Mouse (Mus musculus) cerebellum, postnatal 10 days (tissue): ENCODE data around the gene Gm6993.

Experiments
- DNase-seq, 2 experiments: peaks; one replicate each; pipeline ENCODE4 v3.0.0; 2021; ENCODE audit warnings: mixed read lengths in 2 of 2

The Gm6993 gene

GRCm38 (mm10) chr12:31240470-31240869, at the start of gene Gm6993:
Gene Gm6993, plus strand, starts transcription at chr12:31240770.
- peak in 1 of 2 experiments; percentile 31 for DNase-seq

- DNase-seq, result peak in 1 of 2 experiments; percentile 29
Measured at GRCm38 (mm10) chr12:31191329-31191954, 49.1 kb upstream of the Gm6993 start.

GRCm38 (mm10) chr12:31202509-31202908, 38.1 kb upstream of the Gm6993 start:
- DNase-seq, result no peak

GRCm38 (mm10) chr12:31203746-31204455, 36.7 kb upstream of the Gm6993 start:
- DNase-seq, result no peak

- no peak for DNase-seq
Measured at GRCm38 (mm10) chr12:31204898-31205297, 35.7 kb upstream of the Gm6993 start.

- DNase-seq, result no peak
Measured at GRCm38 (mm10) chr12:31205983-31206633, 34.5 kb upstream of the Gm6993 start.

- peak in 1 of 2 experiments; percentile 29 for DNase-seq
Measured at GRCm38 (mm10) chr12:31208766-31209165, 31.8 kb upstream of the Gm6993 start.

- DNase-seq, result no peak
Measured at GRCm38 (mm10) chr12:31209377-31209805, 31.2 kb upstream of the Gm6993 start.

GRCm38 (mm10) chr12:31213556-31213955, 27.0 kb upstream of the Gm6993 start:
- DNase-seq, result peak; percentile 85 to 90

GRCm38 (mm10) chr12:31215003-31215402, 25.6 kb upstream of the Gm6993 start:
- no peak for DNase-seq

- no peak for DNase-seq
Measured at GRCm38 (mm10) chr12:31217232-31217631, 23.3 kb upstream of the Gm6993 start.

GRCm38 (mm10) chr12:31218774-31219173, 21.8 kb upstream of the Gm6993 start:
- no peak for DNase-seq

GRCm38 (mm10) chr12:31221522-31221921, 19.0 kb upstream of the Gm6993 start:
- no peak for DNase-seq

- DNase-seq, result no peak
Measured at GRCm38 (mm10) chr12:31222282-31222681, 18.3 kb upstream of the Gm6993 start.

- no peak for DNase-seq
Measured at GRCm38 (mm10) chr12:31222741-31223140, 17.8 kb upstream of the Gm6993 start.

DNA sequence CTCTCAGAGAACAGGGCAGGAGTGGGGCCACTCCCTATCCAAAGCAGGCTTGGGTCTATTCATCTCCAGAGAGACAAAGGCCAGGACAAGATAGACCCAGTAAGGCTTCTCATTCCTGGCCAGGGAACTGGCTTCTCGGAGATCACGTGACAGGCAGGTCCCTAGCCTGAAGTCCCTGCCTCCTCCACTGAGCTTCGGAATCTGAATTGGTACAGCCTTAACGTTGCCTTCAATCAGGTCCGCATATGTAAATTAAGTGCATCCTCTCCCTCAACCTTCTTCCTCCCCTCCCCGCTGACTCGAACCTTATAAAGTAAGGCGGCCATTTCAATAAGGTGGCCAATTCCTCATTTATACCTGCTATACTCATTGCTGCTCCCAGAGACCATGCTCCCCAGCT, 15.1 kb upstream of the Gm6993 start:
- DNase-seq, result no peak

GRCm38 (mm10) chr12:31227167-31227566, 13.4 kb upstream of the Gm6993 start:
- DNase-seq, result no peak

DNA sequence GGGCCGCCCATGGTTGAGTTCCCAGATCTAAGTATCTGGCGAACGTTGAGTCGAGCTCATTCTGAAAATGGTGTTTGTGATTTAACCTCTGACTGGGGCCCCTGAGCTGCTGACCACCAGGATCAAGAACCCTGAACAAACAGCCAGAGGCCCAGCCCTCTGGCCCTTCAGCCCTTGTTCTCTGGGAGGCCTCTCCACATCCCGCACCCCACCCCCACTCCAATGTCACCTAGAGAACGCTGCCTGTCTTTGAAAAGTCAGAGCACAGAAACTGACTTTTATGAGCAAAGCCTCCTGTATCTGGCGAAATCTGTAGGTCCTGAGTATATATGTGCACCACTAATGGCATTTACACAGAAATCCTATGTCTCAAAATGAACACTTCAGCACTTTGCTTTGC, 11.7 kb upstream of the Gm6993 start:
- DNase-seq, result no peak

DNA sequence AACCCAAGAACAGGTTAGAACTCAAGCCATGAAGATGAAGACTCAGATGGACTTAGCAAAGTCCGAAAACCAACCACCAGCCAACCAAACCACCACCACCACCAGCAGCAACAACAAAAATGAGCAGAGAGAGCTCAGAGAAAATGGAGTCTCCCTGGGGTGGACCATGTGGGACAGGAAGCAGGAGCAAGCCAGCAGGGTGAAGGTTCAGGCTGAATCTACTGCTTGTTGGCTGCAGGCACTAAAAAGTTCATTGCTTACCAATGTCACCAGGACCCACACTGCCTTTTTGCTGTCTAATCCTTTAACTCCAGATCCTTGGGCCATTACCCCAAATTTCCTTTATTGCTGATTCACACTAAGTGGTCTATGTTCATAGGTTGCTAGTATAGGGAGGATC, 7.9 kb upstream of the Gm6993 start:
- no peak for DNase-seq

DNA sequence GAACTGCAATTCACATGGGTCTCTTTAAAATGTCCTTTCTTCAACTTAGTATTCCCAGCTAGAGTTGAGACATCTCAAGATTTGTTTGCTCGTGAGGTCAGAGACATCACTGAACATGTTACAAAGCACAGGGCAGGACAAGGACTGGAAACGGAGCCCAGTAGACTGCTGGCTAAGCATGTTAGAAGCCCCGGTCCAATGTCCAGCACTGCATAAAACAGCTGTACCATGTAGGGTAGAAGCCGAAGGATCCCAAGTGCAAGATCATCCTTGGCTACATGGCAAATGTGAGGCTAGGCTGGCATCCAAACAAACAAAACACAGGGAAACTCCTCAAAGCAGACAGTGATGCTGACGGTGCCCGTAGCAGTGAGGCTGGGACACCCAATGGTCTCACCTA, 5.6 kb upstream of the Gm6993 start:
- no peak for DNase-seq

- peak; percentile 33 to 34 for DNase-seq
Measured at GRCm38 (mm10) chr12:31236861-31237595, 3.5 kb upstream of the Gm6993 start.

- no peak for DNase-seq
Measured at GRCm38 (mm10) chr12:31239031-31239583, 1.5 kb upstream of the Gm6993 start.

GRCm38 (mm10) chr12:31239798-31240197, 772 bp upstream of the Gm6993 start:
- no peak for DNase-seq
